Mouse (Mus musculus): ENCODE measurements at regions not wholly inside any gene's neighbourhood (a gene's known extent, or its start where the extent isn't known, plus 50 kb on each side); places are given as distances from the start of the nearest gene placed in this dataset.

DNA sequence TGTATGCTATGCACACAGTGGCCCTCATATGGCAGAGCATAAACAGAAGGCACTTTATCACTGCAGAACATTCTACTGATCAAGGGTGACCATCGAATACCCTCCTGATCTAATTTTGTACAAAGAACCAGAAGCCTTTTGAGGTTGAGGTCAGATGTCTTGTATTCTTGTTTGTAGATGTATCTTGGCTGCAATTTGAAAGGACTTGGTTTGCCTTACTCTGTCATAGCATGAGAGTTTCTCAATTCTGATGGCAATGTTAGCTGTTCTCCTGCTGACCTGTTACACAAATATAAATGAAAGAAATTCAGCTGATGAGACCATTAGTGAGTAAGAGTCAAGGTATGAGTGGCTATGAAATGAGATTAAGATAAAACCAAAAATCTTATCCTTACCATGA is 199.1 kb upstream of the Aldoart1 start:
- H3K27me3 ChIP-seq = no peaks in the 10 kb centered on the region
- no peak overlapping the region for H3K4me3 ChIP-seq (replicated peaks)
- H3K36me3 ChIP-seq = no peaks in the 10 kb centered on the region
- WGBS = 81% methylated on average over 1 of the region's 1 CpGs
- H3K9me3 ChIP-seq (replicated peaks) = no peaks in the 10 kb centered on the region
- no peak overlapping the region for H3K9ac ChIP-seq
- H3K4me2 ChIP-seq = no peak overlapping the region
- H3K27ac ChIP-seq = no peak overlapping the region
- no peak for ATAC-seq (replicated peaks; ENCODE audit: low FRiP score)
- no peaks in the 10 kb centered on the region for H3K4me1 ChIP-seq

DNA sequence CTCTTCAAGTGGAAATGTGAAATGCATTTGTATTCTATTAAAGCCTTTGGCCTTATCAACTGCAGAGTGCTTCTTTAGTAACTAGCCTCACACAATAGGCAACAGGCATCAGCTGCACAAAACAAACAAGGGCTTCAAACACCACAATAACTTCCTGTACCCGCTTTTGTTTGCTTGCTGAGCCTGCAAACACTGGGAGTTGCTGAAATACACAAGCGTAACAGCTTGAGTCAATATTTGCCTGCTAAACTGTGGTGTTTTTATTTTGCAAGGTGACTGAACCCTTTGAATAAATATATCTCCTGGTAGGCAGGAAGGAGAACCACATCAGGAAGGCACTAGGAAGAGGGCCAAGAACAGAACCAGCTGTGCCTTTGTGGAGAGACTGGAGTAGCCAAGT is 195.4 kb upstream of the Aldoart1 start:
- Histone ChIP-seq H3K4me3 (replicated peaks) (no peak overlapping the region), H3K4me2 (no peak overlapping the region), H3K4me1 (0 out of 2 replicates have a peak, but pooled peaks cover 3% of the 10 kb centered on the region), H3K36me3 (no peaks in the 10 kb centered on the region), H3K9me3 (replicated peaks) (no peaks in the 10 kb centered on the region), H3K9ac (no peak overlapping the region), H3K27me3 (no peaks in the 10 kb centered on the region), H3K27ac (no peak overlapping the region)
- WGBS = 49% methylated on average over 2 of the region's 2 CpGs
- no peak for ATAC-seq (replicated peaks; ENCODE audit: low FRiP score)

DNA sequence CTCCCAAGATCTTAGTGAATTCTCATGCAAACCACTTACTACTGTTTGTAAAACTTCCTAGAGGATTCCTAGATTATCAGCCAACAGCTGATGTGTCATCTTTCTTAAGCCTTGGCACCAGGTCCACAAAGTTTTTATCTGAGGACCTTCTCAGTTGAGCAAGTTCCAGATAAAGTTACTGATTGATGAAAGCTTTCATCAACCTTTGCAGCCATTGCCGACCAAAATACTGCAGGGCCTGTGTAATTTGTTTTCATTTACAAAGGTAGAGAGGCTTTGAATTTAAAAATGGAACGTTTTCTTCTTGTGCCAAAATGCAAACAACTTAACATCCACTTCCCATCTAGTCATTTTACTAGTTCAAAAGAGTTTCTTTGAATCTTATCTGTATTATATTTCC is 191.9 kb upstream of the Aldoart1 start:
- 0 out of 2 replicates have a peak overlapping the region, but pooled peaks have one; percentile 27 for H3K27ac ChIP-seq
- ATAC-seq (replicated peaks; ENCODE audit: low FRiP score) = no peak
- 3% methylated on average over 2 of the region's 2 CpGs for WGBS
- no peaks in the 10 kb centered on the region for H3K27me3 ChIP-seq
- no peak overlapping the region for H3K4me2 ChIP-seq
- H3K9me3 ChIP-seq (replicated peaks) = no peaks in the 10 kb centered on the region
- H3K4me1 ChIP-seq = 0 out of 2 replicates have a peak, but pooled peaks cover 3% of the 10 kb centered on the region
- no peaks in the 10 kb centered on the region for H3K36me3 ChIP-seq
- H3K4me3 ChIP-seq (replicated peaks) = no peak overlapping the region
- no peak overlapping the region for H3K9ac ChIP-seq

DNA sequence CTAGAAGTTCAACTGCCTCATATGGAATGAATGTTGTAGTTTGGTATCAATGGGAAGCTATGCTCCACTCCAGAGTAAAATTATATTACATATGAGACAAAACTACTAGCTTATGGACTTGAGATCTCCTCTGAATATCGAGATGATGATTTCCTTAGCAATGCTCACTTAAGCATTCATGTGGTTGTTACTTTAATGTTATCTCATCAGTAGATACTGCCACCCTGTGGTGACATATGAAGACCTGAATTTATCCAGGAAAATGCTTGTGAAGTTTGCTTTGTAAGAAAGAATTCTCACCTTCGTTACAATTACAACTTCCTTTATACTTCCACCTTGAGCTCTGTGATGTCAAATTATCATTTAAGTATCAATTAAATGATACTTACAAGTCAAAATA is 190.2 kb upstream of the Aldoart1 start:
- Histone ChIP-seq H3K4me3 (replicated peaks) (no peak overlapping the region), H3K9me3 (replicated peaks) (no peaks in the 10 kb centered on the region), H3K4me2 (no peak overlapping the region), H3K9ac (no peak overlapping the region), H3K36me3 (no peaks in the 10 kb centered on the region), H3K27ac (no peak overlapping the region), H3K27me3 (no peaks in the 10 kb centered on the region), H3K4me1 (0 out of 2 replicates have a peak, but pooled peaks cover 3% of the 10 kb centered on the region)
- ATAC-seq (replicated peaks; ENCODE audit: low FRiP score) = no peak
- WGBS = 28% methylated on average over 2 of the region's 2 CpGs

DNA sequence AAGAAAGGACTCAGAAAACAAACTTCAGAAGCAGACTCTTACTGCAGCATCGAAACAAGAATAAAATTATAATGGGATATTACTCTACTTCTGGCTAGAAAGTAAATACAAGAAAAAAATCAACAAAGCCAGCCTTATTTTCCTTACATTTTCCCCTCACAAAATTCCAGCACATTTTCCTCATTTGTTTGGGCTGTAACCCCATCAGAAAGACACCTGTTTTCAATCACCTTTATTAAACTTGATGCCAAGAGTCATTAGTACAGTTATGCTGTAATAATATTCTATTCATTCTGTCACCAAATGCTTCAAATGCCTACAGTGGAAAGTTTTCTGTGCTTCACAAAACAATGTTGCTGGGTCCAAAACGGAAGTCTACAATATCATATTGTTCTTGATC is 189.1 kb upstream of the Aldoart1 start:
- 81% methylated on average over 2 of the region's 2 CpGs for WGBS
- Histone ChIP-seq H3K4me1 (0 out of 2 replicates have a peak, but pooled peaks cover 3% of the 10 kb centered on the region), H3K4me2 (no peak overlapping the region), H3K27me3 (no peaks in the 10 kb centered on the region), H3K4me3 (replicated peaks) (no peak overlapping the region), H3K27ac (no peak overlapping the region), H3K9me3 (replicated peaks) (no peaks in the 10 kb centered on the region), H3K36me3 (no peaks in the 10 kb centered on the region), H3K9ac (no peak overlapping the region)
- ATAC-seq (replicated peaks; ENCODE audit: low FRiP score) = no peak

DNA sequence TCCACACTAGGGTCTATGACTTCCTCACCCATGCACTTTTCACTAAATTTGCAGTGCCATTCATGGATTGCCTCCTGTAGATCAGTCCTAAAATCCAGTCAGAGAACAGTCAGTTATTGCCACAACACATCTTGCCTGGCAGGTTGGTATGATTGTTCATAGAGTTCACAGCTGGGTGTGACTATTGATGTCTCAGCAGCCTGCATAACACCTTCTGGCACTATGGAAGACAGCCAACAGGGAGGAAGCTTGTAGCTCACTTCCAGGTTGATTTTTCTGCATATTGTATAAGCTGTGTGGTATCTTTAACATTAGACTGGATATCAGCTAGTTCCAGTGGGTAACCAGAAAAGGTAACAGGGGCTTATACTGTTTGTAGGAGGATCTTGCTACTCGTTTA is 145.3 kb upstream of the Aldoart1 start:
- H3K27me3 ChIP-seq = no peaks in the 10 kb centered on the region
- 71% methylated on average over 1 of the region's 1 CpGs for WGBS
- no peaks in the 10 kb centered on the region for H3K4me1 ChIP-seq
- no peaks in the 10 kb centered on the region for H3K9me3 ChIP-seq (replicated peaks)
- no peaks in the 10 kb centered on the region for H3K36me3 ChIP-seq
- H3K9ac ChIP-seq = no peak overlapping the region
- no peak overlapping the region for H3K4me2 ChIP-seq
- ATAC-seq (replicated peaks; ENCODE audit: low FRiP score) = no peak
- H3K27ac ChIP-seq = no peak overlapping the region
- H3K4me3 ChIP-seq (replicated peaks) = no peak overlapping the region

DNA sequence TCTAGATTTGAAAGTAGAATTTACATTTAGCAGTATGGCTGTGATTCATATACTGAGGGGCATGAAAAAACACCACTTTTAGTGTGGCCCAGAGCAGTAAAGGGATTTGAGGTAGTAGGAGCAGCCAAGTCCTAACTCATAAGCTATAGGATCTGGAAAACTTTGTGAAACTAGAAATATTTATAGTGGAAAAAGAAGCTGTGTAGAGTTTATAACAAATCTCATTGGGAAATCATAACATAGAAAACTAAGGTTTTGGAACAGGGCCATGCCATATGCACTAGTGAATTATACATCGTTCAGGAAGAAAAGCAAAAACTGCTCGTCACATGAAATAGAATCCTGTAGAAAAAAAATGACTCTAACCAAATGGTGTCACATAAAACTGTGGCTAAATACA is 143.7 kb upstream of the Aldoart1 start:
- Histone ChIP-seq H3K4me1 (no peaks in the 10 kb centered on the region), H3K4me3 (replicated peaks) (no peak overlapping the region), H3K4me2 (no peak overlapping the region), H3K9me3 (replicated peaks) (no peaks in the 10 kb centered on the region), H3K27ac (no peak overlapping the region), H3K9ac (no peak overlapping the region), H3K36me3 (no peaks in the 10 kb centered on the region), H3K27me3 (no peaks in the 10 kb centered on the region)
- 66% methylated on average over 2 of the region's 2 CpGs for WGBS
- ATAC-seq (replicated peaks; ENCODE audit: low FRiP score) = no peak

DNA sequence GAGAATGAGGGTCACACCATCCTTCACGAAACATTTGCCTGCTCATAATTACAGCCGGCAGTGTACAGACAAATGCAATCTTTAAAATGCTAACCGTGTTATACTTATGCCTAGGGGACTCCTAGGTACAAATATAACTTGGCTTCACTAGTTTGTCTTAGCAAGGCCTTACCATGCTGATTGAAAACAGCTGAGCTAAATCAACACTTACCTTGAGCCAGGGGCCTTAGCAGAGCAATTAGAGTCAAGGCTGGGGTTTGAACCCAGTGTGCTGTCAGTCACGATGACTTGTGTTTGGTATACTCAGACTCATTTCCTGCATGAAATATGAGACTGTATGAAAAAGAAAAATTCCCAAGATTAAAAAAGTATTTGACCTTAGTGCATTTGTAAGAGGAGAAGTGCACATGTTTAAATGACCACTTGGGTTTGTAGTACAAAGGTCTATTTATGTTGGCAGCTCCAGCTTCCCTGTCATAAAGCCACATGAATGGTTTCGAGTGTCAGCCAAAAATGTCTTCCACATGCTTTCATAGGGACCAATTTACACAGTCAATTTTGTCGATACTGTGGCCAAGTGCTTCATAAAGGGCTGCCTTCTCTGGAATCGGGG is 94.0 kb upstream of the Aldoart1 start:
- Histone ChIP-seq H3K27ac (no peak overlapping the region), H3K4me3 (replicated peaks) (no peak overlapping the region), H3K4me1 (no peaks in the 10 kb centered on the region), H3K4me2 (no peak overlapping the region), H3K9me3 (replicated peaks) (no peaks in the 10 kb centered on the region), H3K9ac (no peak overlapping the region), H3K27me3 (no peaks in the 10 kb centered on the region), H3K36me3 (no peaks in the 10 kb centered on the region)
- 52% methylated on average over 7 of the region's 7 CpGs for WGBS
- 0 out of 2 replicates have a peak, but pooled peaks have one; percentile 40 for ATAC-seq (replicated peaks; ENCODE audit: low FRiP score)

DNA sequence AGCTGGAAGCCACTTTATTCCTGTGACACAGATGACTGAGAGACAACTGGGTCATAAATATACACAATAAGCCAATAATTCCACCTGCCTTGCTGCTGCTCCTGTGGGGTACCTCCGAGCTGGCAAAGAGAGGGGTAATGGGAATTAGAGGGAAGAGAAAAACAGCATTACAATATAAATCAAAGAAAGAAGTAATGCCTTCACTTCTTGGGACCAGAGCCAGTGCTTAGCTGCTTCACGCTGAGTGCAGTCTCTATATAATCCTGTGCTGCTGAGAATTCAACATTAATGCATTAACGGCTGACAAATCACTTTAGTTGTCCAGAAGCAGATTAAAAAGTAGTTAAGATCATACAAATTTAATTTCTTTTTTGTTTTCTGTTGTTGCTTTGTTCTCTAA is 71.0 kb upstream of the Aldoart1 start:
- H3K9ac ChIP-seq = no peak overlapping the region
- no peak overlapping the region for H3K4me2 ChIP-seq
- H3K4me1 ChIP-seq = no peaks in the 10 kb centered on the region
- H3K36me3 ChIP-seq = no peaks in the 10 kb centered on the region
- H3K9me3 ChIP-seq (replicated peaks) = no peaks in the 10 kb centered on the region
- WGBS = 45% methylated on average over 3 of the region's 3 CpGs
- no peak overlapping the region for H3K4me3 ChIP-seq (replicated peaks)
- ATAC-seq (replicated peaks; ENCODE audit: low FRiP score) = no peak
- no peak overlapping the region for H3K27ac ChIP-seq
- no peaks in the 10 kb centered on the region for H3K27me3 ChIP-seq

DNA sequence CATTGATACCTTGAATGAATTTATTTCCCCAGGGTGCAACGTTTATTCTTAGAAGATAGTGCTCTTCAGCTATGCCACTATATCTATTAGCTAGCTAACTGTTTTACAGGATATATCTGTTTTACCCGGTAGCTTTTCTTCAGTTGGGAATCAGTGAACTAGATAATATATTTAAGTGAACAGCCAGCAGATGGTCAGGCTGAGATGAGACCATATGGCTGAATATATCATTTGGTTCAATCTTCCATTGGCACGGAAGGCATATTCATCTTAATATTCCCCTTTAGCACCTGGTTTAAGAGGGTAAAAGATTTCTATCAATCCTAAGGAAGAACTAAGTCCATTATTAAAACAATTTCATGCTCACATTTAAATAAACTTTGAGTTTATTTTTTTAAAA is 62.6 kb upstream of the Aldoart1 start:
- Histone ChIP-seq H3K27ac (no peak overlapping the region), H3K27me3 (no peaks in the 10 kb centered on the region), H3K4me1 (no peaks in the 10 kb centered on the region), H3K9ac (no peak overlapping the region), H3K4me2 (no peak overlapping the region), H3K9me3 (replicated peaks) (no peaks in the 10 kb centered on the region), H3K36me3 (no peaks in the 10 kb centered on the region), H3K4me3 (replicated peaks) (no peak overlapping the region)
- ATAC-seq (replicated peaks; ENCODE audit: low FRiP score) = no peak
- 79% methylated on average over 3 of the region's 3 CpGs for WGBS
